Mouse (Mus musculus) right cerebral cortex, postnatal 4 days (tissue): ENCODE measurements around the gene Trim2.

Source experiments
- DNase-seq: peaks from one replicate; pipeline ENCODE4 v3.0.0-alpha.2; 2022

Gene Trim2

GRCm38 (mm10) chr3:84177834-84178233, 128.8 kb downstream of the Trim2 start:
- no peak for DNase-seq

DNA sequence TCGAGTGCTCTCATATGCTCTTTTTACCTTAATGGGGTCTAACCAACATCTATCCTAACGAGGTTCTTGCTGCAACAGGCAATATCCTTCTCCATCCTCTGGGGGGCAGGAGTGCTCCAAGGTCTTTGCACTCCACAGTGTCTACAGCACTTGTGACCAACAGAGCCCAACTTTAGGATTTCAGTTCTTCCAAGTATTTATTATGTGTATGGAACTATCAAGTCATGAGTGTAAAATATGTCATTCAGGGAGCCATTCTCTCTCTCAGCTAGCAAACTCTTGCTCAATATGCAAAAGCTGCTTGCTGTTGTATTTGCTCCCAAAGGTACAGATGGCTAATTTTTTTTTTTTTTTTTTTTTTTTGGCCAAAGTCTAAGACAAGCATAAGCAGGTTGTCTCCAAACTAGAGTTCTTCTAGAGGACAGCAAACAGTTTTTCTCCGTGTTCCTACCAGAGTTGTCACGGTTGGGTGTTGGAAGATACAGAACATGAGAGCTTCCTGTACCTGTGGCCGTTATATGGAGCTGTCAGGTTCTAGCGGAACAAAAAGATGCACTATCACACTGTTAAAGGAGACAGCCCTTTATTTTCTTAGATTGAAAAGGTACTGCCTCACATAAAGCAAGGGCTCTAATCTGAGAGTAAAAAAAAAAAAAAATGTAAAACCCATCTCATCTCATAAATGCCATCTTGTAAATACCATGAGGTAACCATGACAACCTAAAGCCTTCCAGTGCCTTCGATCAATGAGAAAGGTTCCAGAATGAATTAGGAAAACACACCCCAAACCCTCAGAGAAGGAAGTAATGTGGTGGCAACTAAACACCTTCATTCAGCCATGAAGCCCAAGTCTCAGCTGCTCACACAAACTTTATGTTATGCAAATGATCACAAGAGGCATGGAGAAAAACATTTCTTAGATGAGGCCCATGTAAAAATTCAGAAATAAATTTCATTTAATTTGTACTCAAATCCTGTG, 131.1 kb downstream of the Trim2 start:
- peak; percentile 71 for DNase-seq

DNA sequence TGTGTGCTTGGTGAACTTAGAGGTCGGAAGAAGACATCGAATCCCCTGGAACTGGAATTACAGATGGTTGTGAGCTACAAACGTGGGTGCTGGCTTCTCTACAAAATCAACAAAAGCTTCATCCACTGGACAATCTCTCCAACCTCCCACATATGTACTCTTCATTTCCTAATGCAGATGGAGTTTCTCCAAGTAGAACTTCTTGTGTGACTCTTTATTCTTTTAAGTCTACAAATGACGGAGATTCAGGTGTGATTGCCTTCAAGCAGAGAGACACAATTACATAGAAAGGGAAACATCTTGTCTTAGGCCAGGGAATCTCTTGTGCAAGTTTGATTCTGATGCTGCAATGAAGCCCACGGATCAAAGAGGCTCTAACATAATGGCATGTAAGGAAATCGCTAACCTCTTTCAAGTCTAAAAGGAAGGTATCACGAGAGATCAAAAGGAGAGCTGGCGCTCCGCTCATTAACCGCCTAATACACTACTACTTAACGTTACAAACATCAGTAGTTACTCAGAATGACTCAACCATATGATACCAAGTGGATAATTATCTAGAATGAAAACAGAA, 133.0 kb downstream of the Trim2 start, which contains the start of gene Gm6525:
TSS of gene Gm6525 (plus strand) at position 524 of the 574 bp plus-strand sequence.
- no peak for DNase-seq

DNA sequence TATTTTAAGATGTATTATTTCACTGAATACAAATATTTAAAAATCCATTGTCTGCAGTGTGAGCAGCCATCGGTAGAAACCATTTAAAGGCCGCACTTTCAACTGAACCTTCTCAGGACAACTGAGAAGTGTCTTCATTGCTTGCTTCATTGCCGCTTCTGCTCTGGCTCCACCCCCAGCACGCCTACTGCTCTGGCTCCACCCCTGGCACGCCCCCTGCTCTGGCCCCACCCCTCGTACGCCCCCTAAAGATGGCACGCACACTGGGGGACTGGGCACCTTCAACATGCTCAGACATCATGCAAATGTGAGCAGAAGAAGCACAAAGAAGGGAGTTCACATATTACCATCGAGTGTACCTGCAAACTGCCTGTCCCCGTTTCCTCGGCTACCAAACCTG, 134.3 kb downstream of the Trim2 start:
- no peak for DNase-seq

DNA sequence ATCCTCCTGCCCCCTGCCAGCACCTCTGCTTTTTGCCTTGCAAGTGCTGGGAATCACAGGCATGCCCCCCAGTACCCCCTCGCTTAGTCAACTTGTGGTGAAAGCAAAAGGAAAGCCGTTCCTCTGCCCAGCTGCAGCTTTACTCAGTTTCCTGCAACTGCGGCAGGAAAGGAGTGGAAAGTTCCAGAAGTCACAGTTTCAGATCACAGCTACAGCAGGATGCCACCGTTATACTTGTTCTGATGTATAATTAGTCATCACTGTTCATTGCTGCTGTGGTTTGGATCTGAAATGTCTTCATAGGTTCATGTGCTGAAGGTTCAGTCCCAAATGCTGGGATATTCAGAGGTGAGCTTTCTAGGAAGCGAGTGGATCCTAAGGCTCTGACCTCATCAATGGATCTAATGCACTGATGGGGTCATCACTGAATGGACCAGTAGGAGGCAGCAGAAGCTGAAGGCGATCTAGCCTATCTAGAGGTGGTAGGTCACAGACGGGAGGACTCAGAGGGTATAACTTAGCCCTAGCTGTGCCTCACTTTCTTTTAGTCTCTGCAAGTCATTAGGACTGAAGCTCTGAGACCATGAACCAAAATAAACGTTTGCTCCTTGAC, 137.2 kb downstream of the Trim2 start:
- DNase-seq: no peak

DNA sequence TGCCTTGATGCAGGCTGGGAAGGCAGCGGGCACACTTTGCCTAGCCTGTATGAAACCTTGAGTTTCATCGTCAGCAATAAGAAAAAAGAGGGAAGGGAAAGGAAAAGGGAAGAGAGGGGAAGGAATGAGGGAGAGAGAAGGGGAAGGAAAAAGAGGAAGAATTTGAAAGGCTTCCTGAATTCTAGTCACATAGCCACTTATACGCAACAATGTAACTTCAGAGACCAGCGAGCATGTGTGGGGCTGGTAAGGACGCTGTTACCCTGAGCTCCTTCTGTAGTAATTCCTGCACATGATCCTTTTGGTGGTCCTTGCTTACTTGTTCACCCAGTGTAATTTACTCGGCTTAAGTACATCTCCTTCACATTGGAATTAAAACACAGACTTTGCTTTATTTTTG, 137.7 kb downstream of the Trim2 start:
- DNase-seq: no peak

DNA sequence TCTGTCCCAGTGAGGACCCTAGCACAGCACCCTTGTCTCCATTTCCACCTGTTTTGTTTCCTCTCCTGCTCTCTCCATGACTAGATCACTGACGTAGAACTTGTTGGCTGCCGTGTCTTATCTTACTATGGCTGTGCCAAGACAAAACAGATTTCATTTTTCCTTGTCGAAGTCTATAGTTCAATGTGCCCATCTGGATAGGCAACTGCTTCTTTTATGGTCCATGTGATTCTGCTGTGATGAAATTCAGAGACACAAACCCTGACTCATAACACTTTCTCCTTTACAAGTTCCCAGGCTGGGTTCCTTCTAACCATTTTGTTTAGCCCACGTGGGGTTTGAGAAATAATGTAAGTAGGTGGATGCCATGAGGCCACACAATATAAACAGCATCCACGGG, 140.6 kb downstream of the Trim2 start:
- DNase-seq: no peak

- DNase-seq: no peak
Measured at GRCm38 (mm10) chr3:84165391-84165790, 141.3 kb downstream of the Trim2 start.

DNA sequence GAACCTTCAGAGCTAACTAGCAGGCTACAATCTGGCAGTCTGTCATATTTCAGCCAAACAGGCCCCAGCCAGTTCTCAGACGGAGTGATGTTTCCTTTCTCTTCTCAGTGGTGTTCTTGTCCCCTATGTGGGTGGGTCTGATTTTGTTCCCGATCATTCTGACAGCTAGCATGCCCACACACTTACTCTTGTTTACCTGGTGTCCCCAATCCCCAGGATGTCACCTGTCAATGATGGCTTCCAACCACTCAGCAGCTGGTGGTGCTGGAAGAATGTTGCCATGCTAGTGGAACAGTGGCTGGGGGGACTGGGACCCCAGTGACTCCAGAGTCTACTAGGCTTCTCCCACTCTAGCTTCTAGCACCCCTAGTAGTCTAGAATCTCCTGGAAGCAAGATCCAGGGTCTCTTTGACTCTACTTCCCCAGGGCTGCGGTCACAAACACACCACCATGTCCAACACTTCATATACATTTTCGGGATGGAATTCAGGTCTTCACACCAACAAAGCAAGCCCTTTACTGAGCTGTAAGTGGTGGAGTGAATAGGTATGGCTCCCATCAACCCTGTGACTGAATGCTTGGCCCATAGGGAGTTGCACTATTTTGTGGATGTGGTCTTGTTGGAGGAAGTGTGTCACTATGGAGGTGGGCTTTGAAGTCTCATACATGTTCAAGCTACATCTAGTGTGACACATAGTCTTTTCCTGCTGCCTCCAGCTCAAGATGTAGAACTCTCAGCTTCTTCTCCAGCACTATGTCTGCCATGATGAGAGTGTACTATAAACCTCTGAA, 148.9 kb downstream of the Trim2 start:
- no peak for DNase-seq

GRCm38 (mm10) chr3:84157011-84157410, 149.7 kb downstream of the Trim2 start:
- no peak for DNase-seq

- DNase-seq: no peak
Measured at GRCm38 (mm10) chr3:84156105-84156504, 150.6 kb downstream of the Trim2 start.

DNA sequence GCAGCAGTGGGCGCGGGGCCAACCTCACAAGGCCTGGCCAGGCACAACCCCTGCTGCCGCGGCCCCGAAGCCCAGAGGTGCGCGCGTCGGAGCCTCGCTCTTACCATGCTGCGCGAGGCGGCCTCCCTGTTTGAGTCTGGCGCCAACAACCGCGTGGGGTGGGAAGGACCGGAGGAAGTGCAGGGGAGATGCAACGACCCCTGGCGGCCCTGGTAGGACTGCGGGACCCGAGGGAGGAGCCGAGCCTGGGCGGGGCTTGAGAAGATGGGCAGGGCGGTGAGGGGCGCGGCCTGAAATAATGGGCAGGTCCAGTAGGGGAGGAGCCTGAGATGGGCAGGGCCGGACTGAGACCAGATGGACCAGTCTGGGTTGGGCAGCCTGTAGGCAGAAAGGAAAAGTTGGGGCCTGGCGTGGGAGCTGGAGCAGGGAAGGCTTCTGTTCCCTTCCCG, 151.1 kb downstream of the Trim2 start, which contains the start of gene Mnd1:
TSS of gene Mnd1 (minus strand) at position 229 of the 449 bp plus-strand sequence.
- peak; percentile 98 for DNase-seq

DNA sequence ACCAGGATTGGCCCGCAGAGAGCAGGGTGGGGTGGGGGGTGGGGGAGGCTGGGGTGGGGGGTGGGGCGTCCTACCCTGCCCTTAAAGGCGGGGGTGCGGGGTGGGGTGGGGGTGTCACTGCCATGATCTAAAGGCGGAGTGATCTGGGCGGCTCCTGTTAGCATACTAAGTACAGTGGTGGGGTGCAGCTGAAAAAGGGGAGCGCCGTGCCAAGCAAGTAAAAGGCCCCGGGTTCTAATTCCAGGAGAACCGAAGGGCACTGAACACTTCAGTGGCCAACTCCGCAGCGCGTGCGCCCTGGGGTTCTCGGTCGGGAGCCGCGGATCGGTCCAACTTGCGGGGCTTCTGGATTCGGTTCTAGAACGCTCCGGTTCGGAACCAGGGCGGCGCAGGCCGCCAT, 151.5 kb downstream of the Trim2 start:
- no peak for DNase-seq

- DNase-seq: no peak
Measured at GRCm38 (mm10) chr3:84154721-84155141, 151.9 kb downstream of the Trim2 start.

GRCm38 (mm10) chr3:84149831-84150230, 156.8 kb downstream of the Trim2 start:
- DNase-seq: no peak

GRCm38 (mm10) chr3:84140947-84141346, 165.7 kb downstream of the Trim2 start:
- no peak for DNase-seq

- no peak for DNase-seq
Measured at GRCm38 (mm10) chr3:84136509-84136908, 170.2 kb downstream of the Trim2 start.

GRCm38 (mm10) chr3:84135933-84136332, 170.7 kb downstream of the Trim2 start:
- no peak for DNase-seq

- DNase-seq: no peak
Measured at GRCm38 (mm10) chr3:84135387-84135786, 171.3 kb downstream of the Trim2 start.

- DNase-seq: no peak
Measured at GRCm38 (mm10) chr3:84131369-84131768, 175.3 kb downstream of the Trim2 start.

GRCm38 (mm10) chr3:84130776-84131175, 175.9 kb downstream of the Trim2 start:
- DNase-seq: no peak
